Mouse (Mus musculus) gastrocnemius, adult 2 months (tissue): ENCODE data around the gene Fam185a. TPM values are rescaled to one million over a fixed set of nuclear protein-coding genes. Genes with fewer than 3 reads are reported as not detected.

ENCODE experiments used
- DNase-seq: peaks from one replicate; pipeline ENCODE4 v3.0.0; 2022
- H3K27ac ChIP-seq: fragments of 200-600 bp; 2 replicates; pipeline ENCODE4 v1.8.1; 2022; ENCODE audit warnings: mild to moderate bottlenecking
- H3K4me3 ChIP-seq: fragments of 200-600 bp; 2 replicates; pipeline ENCODE4 v1.8.1; 2022; ENCODE audit warnings: mild to moderate bottlenecking, moderate library complexity
- CTCF ChIP-seq: fragments of 200-600 bp; IDR thresholded peaks from 2 replicates; pipeline ENCODE4 v1.8.1; 2022; ENCODE audit warnings: antibody characterized with exemption, mild to moderate bottlenecking, moderate library complexity
- intact Hi-C: fragments of 180-260 bp; cut with DNase I; formaldehyde crosslinking; loops from one replicate; pipeline ENCODE4 v1.15.1; 2025
- total RNA-seq, 2 experiments: library from RNA; stranded (reverse); gene quantifications; 2 replicates each; pipeline ENCODE4 v1.2.3; 2021

Fam185a gene
- total RNA-seq, 2 experiments from 2014 or later: 9.4 to 11.0 TPM

- no peak for TF ChIP-seq CTCF
- Histone ChIP-seq H3K27ac (no peak overlapping the region), H3K4me3 (no peak overlapping the region)
- intact Hi-C loops: no loop called here
- no peak for DNase-seq
These were observed 76.2 kb downstream of the Fam185a start for GRCm38 (mm10) chr5:21500941-21501340.

GRCm38 (mm10) chr5:21502936-21503610 is 78.3 kb downstream of the Fam185a start:
- Histone ChIP-seq H3K27ac (no peak overlapping the region), H3K4me3 (no peak overlapping the region)
- TF ChIP-seq CTCF: no peak
- intact Hi-C loops: no loop called here
- no peak for DNase-seq

GRCm38 (mm10) chr5:21505159-21505558 is 80.4 kb downstream of the Fam185a start:
- intact Hi-C loops: no loop called here
- no peak for TF ChIP-seq CTCF
- no peak overlapping the region for H3K4me3 ChIP-seq
- DNase-seq: no peak
- no peak overlapping the region for H3K27ac ChIP-seq

- no peak for TF ChIP-seq CTCF
- DNase-seq: no peak
- intact Hi-C loops: no loop called here
- no peak overlapping the region for H3K27ac ChIP-seq
- no peak overlapping the region for H3K4me3 ChIP-seq
These were observed 82.1 kb downstream of the Fam185a start for GRCm38 (mm10) chr5:21506887-21507286.

- intact Hi-C loops: no loop called here
- no peak for TF ChIP-seq CTCF
- Histone ChIP-seq H3K27ac (no peak overlapping the region), H3K4me3 (no peak overlapping the region)
- DNase-seq: no peak
These were observed 85.0 kb downstream of the Fam185a start for GRCm38 (mm10) chr5:21509801-21510200.

- no peak for DNase-seq
- intact Hi-C loops: no loop called here
- Histone ChIP-seq H3K4me3 (no peak overlapping the region), H3K27ac (no peak overlapping the region)
- no peak for TF ChIP-seq CTCF
These were observed 88.6 kb downstream of the Fam185a start for GRCm38 (mm10) chr5:21513363-21513762.

GRCm38 (mm10) chr5:21517562-21517961 is 92.8 kb downstream of the Fam185a start:
- Histone ChIP-seq H3K4me3 (no peak overlapping the region), H3K27ac (no peak overlapping the region)
- intact Hi-C loops: no loop called here
- no peak for DNase-seq
- TF ChIP-seq CTCF: no peak

GRCm38 (mm10) chr5:21518207-21518606 is 93.4 kb downstream of the Fam185a start:
- intact Hi-C loops: no loop called here
- no peak for TF ChIP-seq CTCF
- Histone ChIP-seq H3K27ac (no peak overlapping the region), H3K4me3 (no peak overlapping the region)
- no peak for DNase-seq

- DNase-seq: no peak
- no peak for TF ChIP-seq CTCF
- H3K4me3 ChIP-seq: no peak overlapping the region
- intact Hi-C loops: no loop called here
- H3K27ac ChIP-seq: no peak overlapping the region
These were observed 94.4 kb downstream of the Fam185a start for GRCm38 (mm10) chr5:21519166-21519565.

GRCm38 (mm10) chr5:21526835-21527485 is 102.2 kb downstream of the Fam185a start:
- Histone ChIP-seq H3K4me3 (no peak overlapping the region), H3K27ac (peak overlapping the region; percentile 55; the same call in 1 of the 2 replicates)
- DNase-seq: no peak
- TF ChIP-seq CTCF: no peak
- intact Hi-C loops: no loop called here

GRCm38 (mm10) chr5:21527488-21527911 is 102.7 kb downstream of the Fam185a start:
- intact Hi-C loops: no loop called here
- Histone ChIP-seq H3K27ac (peak overlapping the region; percentile 55; the same call in 1 of the 2 replicates), H3K4me3 (no peak overlapping the region)
- DNase-seq: peak; percentile 65
- TF ChIP-seq CTCF: no peak

- intact Hi-C loops: no loop called here
- peak overlapping the region; percentile 55 for H3K27ac ChIP-seq
These were observed 103.5 kb downstream of the Fam185a start for GRCm38 (mm10) chr5:21528068-21528842.

GRCm38 (mm10) chr5:21529110-21529720 is 104.5 kb downstream of the Fam185a start:
- intact Hi-C loops: no loop called here
- DNase-seq: peak; percentile 30
- no peak for TF ChIP-seq CTCF
- Histone ChIP-seq H3K4me3 (no peak overlapping the region), H3K27ac (peak overlapping the region; percentile 55)

More at GRCm38 (mm10) chr5:21528068-21528842, 103.5 kb downstream of the Fam185a start:
- H3K4me3 ChIP-seq: no peak overlapping the region
- peak; percentile 28 for DNase-seq
- no peak for TF ChIP-seq CTCF

Other genes with a start within 250 kb of the Fam185a start
- 1 to 10 TPM in 1 of 2 experiments, under 1 TPM in 1; 0.94 to 1.1 TPM for gene Gsap, start 238.7 kb upstream of the Fam185a start, total RNA-seq
- gene Fgl2, start 52.3 kb upstream of the Fam185a start, total RNA-seq: 10 to 100 TPM in 1 of 2 experiments, 1 to 10 TPM in 1; 7.8 to 13.8 TPM
- 1 to 10 TPM; 3.8 to 4.3 TPM for gene Ccdc146, start 281 bp upstream of the Fam185a start, total RNA-seq
- 1 to 10 TPM; 1.0 to 1.8 TPM for gene Lrrc17, start 118.6 kb downstream of the Fam185a start, total RNA-seq
- under 1 TPM in 1 of 2 experiments, not detected in 1; 0.13 TPM for gene Fbxl13, start 220.7 kb downstream of the Fam185a start, total RNA-seq
- gene Armc10, start 220.9 kb downstream of the Fam185a start, total RNA-seq: 1 to 10 TPM; 3.5 to 4.1 TPM